Mouse (Mus musculus) gastrocnemius, postnatal 14 days (tissue): ENCODE results near the gene Ltbp4. TPM values are rescaled to one million over a fixed set of nuclear protein-coding genes. Genes with fewer than 3 reads are reported as not detected.

Experiments used
- DNase-seq: peaks from one replicate; pipeline ENCODE4 v3.0.0; 2021; ENCODE audit warnings: mixed read lengths
- intact Hi-C: fragments of 180-260 bp; cut with DNase I; formaldehyde crosslinking; loops from one replicate; pipeline ENCODE4 v1.15.1; 2025; ENCODE audit warnings: low total_unique reads
- long read RNA-seq, 2 experiments: library from polyadenylated mRNA; stranded (forward); transcript quantifications; one replicate each; pipeline ENCODE4 v2.0.0; 2021
- total RNA-seq, 2 experiments: library from RNA; stranded (reverse); gene quantifications; 2 replicates each; pipeline ENCODE4 v1.2.3; 2021

The Ltbp4 gene
- 100 to 1,000 TPM; 122 to 151 TPM for total RNA-seq
- long read RNA-seq, experiment 1, full-length matches to known transcripts = 123 of 198 reads
- long read RNA-seq, experiment 1, partial matches to known transcripts = 54 of 198 reads
- long read RNA-seq, experiment 1, other reads (novel, unspliced or antisense) = 21 of 198 reads
- long read RNA-seq, experiment 2, full-length matches to known transcripts = 239 of 319 reads
- long read RNA-seq, experiment 2, partial matches to known transcripts = 54 of 319 reads
- long read RNA-seq, experiment 2, other reads (novel, unspliced or antisense) = 26 of 319 reads

- no peak for DNase-seq
Observed at GRCm38 (mm10) chr7:27337175-27337853, at the start of gene Ltbp4. Ltbp4 (minus strand) TSS chr7:27337692.

GRCm38 (mm10) chr7:27384731-27385130, 47.2 kb upstream of the Ltbp4 start:
- peak; percentile 70 for DNase-seq
- intact Hi-C loops = loop anchor here (5.0 kb wide), 1 partner anchor 42 kb away; no protein-coding TSS in a partner anchor

More at GRCm38 (mm10) chr7:27337175-27337853, at the start of gene Ltbp4:
- intact Hi-C loops = loop anchor here (5.0 kb wide), 1 partner anchor 190 kb away; no protein-coding TSS in a partner anchor

GRCm38 (mm10) chr7:27384134-27384533, 46.6 kb upstream of the Ltbp4 start:
- no peak for DNase-seq
- intact Hi-C loops = loop anchor here (5.0 kb wide), 1 partner anchor 42 kb away; no protein-coding TSS in a partner anchor

GRCm38 (mm10) chr7:27383233-27383632, 45.7 kb upstream of the Ltbp4 start:
- intact Hi-C loops = loop anchor here (5.0 kb wide), 1 partner anchor 41 kb away; no protein-coding TSS in a partner anchor
- no peak for DNase-seq

GRCm38 (mm10) chr7:27381560-27381959, 44.1 kb upstream of the Ltbp4 start:
- intact Hi-C loops = loop anchor here (5.0 kb wide), 1 partner anchor 39 kb away; no protein-coding TSS in a partner anchor
- no peak for DNase-seq

GRCm38 (mm10) chr7:27381009-27381408, 43.5 kb upstream of the Ltbp4 start:
- intact Hi-C loops = loop anchor here (5.0 kb wide), 1 partner anchor 39 kb away; no protein-coding TSS in a partner anchor
- DNase-seq = no peak

GRCm38 (mm10) chr7:27379836-27380235, 42.3 kb upstream of the Ltbp4 start:
- intact Hi-C loops = loop anchor here (5.0 kb wide), 1 partner anchor 38 kb away; no protein-coding TSS in a partner anchor
- no peak for DNase-seq

GRCm38 (mm10) chr7:27378431-27378830, 40.9 kb upstream of the Ltbp4 start:
- no peak for DNase-seq
- intact Hi-C loops = no loop called here

GRCm38 (mm10) chr7:27375274-27375673, 37.8 kb upstream of the Ltbp4 start:
- DNase-seq = no peak
- intact Hi-C loops = no loop called here

- DNase-seq = no peak
- intact Hi-C loops = no loop called here
Observed at GRCm38 (mm10) chr7:27371715-27372462, 34.4 kb upstream of the Ltbp4 start.

- DNase-seq = no peak
- intact Hi-C loops = no loop called here
Observed at GRCm38 (mm10) chr7:27369111-27369510, 31.6 kb upstream of the Ltbp4 start.

GRCm38 (mm10) chr7:27367976-27368375, 30.5 kb upstream of the Ltbp4 start:
- intact Hi-C loops = no loop called here
- no peak for DNase-seq

GRCm38 (mm10) chr7:27366082-27366844, 28.8 kb upstream of the Ltbp4 start:
- intact Hi-C loops = no loop called here
- DNase-seq = no peak

GRCm38 (mm10) chr7:27364379-27364778, 26.9 kb upstream of the Ltbp4 start:
- intact Hi-C loops = no loop called here
- no peak for DNase-seq

GRCm38 (mm10) chr7:27361283-27361946, 23.9 kb upstream of the Ltbp4 start:
- peak; percentile 99 for DNase-seq
- intact Hi-C loops = no loop called here

- no peak for DNase-seq
- intact Hi-C loops = no loop called here
Observed at GRCm38 (mm10) chr7:27360749-27361148, 23.3 kb upstream of the Ltbp4 start.

- intact Hi-C loops = no loop called here
- no peak for DNase-seq
Observed at GRCm38 (mm10) chr7:27359706-27360358, 22.3 kb upstream of the Ltbp4 start.

- DNase-seq = no peak
- intact Hi-C loops = no loop called here
Observed at GRCm38 (mm10) chr7:27359162-27359561, 21.7 kb upstream of the Ltbp4 start.
